Mouse (Mus musculus) heart, postnatal 0 days (tissue): ENCODE measurements at regions not wholly inside any gene's neighbourhood (a gene's known extent, or its start where the extent isn't known, plus 50 kb on each side); places are given as distances from the start of the nearest gene placed in this dataset.

Experiments used
- CTCF ChIP-seq: IDR thresholded peaks from 2 replicates; pipeline ENCODE4 v1.5.1; 2016; ENCODE audit warnings: antibody characterized with exemption, control low read depth, low read depth
- EP300 ChIP-seq: IDR thresholded peaks from 2 replicates; pipeline ENCODE4 v1.6.1; 2016; ENCODE audit warnings: antibody characterized with exemption, low read depth

DNA sequence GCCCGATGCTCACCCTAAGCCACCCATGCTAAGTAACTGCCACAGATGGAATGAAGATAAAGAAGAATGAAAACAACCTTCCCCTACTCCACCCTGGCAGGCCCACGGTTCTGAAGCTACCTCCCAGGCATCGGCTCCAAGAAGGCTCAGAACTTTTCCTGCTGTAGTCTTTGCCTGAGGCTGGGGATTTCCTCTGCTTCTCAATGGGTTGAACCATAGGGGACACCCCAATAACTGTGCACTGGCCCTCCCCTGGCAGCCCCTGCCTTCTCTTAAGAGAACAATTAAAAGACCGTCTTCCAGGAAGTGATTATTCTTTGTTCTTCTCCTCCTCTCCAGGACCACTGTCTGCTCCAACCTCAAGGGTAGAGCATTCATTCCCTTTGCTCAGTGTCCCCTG, 191.9 kb downstream of the Maf start:
- no peak for TF ChIP-seq CTCF
- TF ChIP-seq EP300, result no peak
